Comparison of ENCODE assay signal across 7 mouse cellular contexts in genomic region chr16:21310636-21311615, GRCm38 (mm10).
DNase-seq lines count a peak whose midpoint lies in the region; ATAC-seq lines count a peak whose summit lies in the region.

No protein-coding gene starts in this region.

- peak; percentile 87 for ATAC-seq in inflammation-experienced regulatory T-cells, adult 6 months

- intact Hi-C loops in left cerebral cortex, postnatal 4 days (cut with DNase I) = loop anchor here (10.0 kb wide), 1 partner anchor 96 kb away; no protein-coding TSS in a partner anchor

- peak; percentile 32 for DNase-seq in adrenal gland, adult 8-10 months
- peak; percentile 75 for DNase-seq in embryo, embryonic 11.5 days (ENCODE audit: low read depth, low spot score)
- DNase-seq in gastrocnemius, postnatal 25 days = peak; percentile 83
- DNase-seq in left cerebral cortex, postnatal 4 days = peak; percentile 66
- DNase-seq in mesoderm, embryonic 11.5 days (ENCODE audit: low read depth, low spot score) = peak; percentile 88
- DNase-seq in right cerebral cortex, postnatal 25 days = peak; percentile 61

Comparison
In these comparisons a context has a peak if more than half of its experiments do, and no peak if none do; other contexts are left out.
1. Peak in every context shown above with its lines: DNase-seq and ATAC-seq.
2. DNase-seq: peak in every context shown above with its lines; median percentile 88 in mesoderm, embryonic 11.5 days; 83 in gastrocnemius, postnatal 25 days; 75 in embryo, embryonic 11.5 days; 66 in left cerebral cortex, postnatal 4 days; 61 in right cerebral cortex, postnatal 25 days; 32 in adrenal gland, adult 8-10 months.